Mouse (Mus musculus): ENCODE data around the gene Actr1b. TPM values are rescaled to one million over a fixed set of nuclear protein-coding genes. Genes with fewer than 3 reads are reported as not detected.

Gene Actr1b
- total RNA-seq, 1 experiment = 115 TPM

GRCm38 (mm10) chr1:36657658-36658415 lies 56.4 kb downstream of the Actr1b start:
- no peak for DNase-seq (ENCODE audit: low read depth, low spot score)
- Histone ChIP-seq H3K9ac (ENCODE audit: insufficient read depth, low read depth, low read length, poor library complexity, severe bottlenecking) (no peak overlapping the region), H3K4me1 (ENCODE audit: control insufficient read depth in 2 of 2, insufficient read depth in 2 of 2, low read length in 2 of 2, poor library complexity in 1 of 2) (no peaks in the 10 kb centered on the region), H3K4me3 (ENCODE audit: insufficient read depth in 1 of 2, low read depth in 1 of 2, low read length in 2 of 2, poor library complexity in 1 of 2, severe bottlenecking in 1 of 2) (no peak overlapping the region), H3K27ac (ENCODE audit: insufficient read depth, low read depth, low read length, poor library complexity, severe bottlenecking) (no peak overlapping the region), H3K9me3 (ENCODE audit: control insufficient read depth, insufficient read depth, low read depth, low read length) (no peaks in the 10 kb centered on the region), H3K36me3 (ENCODE audit: control insufficient read depth, insufficient read depth, low read length, poor library complexity, severe bottlenecking) (peaks cover 11% of the 10 kb centered on the region)
- in situ Hi-C loops (cut with MboI; ENCODE audit: low sequenced_read_pairs in 2 of 2, unreplicated experiment in 2 of 2) = no loop called here
- TF ChIP-seq HCFC1 (IDR thresholded peaks at IDR 0.05; ENCODE audit: borderline replicate concordance, insufficient read depth, low read length) (no peak), MAFK (IDR thresholded peaks at IDR 0.05; ENCODE audit: insufficient read depth, low read depth, low read length) (no peak), CHD2 (IDR thresholded peaks at IDR 0.05; ENCODE audit: low read depth, low read length) (no peak)

GRCm38 (mm10) chr1:36656233-36656632 lies 58.0 kb downstream of the Actr1b start:
- no peak for DNase-seq (ENCODE audit: low read depth, low spot score)
- Histone ChIP-seq H3K36me3 (ENCODE audit: control insufficient read depth, insufficient read depth, low read length, poor library complexity, severe bottlenecking) (peaks cover 11% of the 10 kb centered on the region), H3K4me1 (ENCODE audit: control insufficient read depth in 2 of 2, insufficient read depth in 2 of 2, low read length in 2 of 2, poor library complexity in 1 of 2) (no peaks in the 10 kb centered on the region), H3K27ac (ENCODE audit: insufficient read depth, low read depth, low read length, poor library complexity, severe bottlenecking) (no peak overlapping the region), H3K9ac (ENCODE audit: insufficient read depth, low read depth, low read length, poor library complexity, severe bottlenecking) (no peak overlapping the region), H3K9me3 (ENCODE audit: control insufficient read depth, insufficient read depth, low read depth, low read length) (no peaks in the 10 kb centered on the region), H3K4me3 (ENCODE audit: insufficient read depth in 1 of 2, low read depth in 1 of 2, low read length in 2 of 2, poor library complexity in 1 of 2, severe bottlenecking in 1 of 2) (no peak overlapping the region)
- TF ChIP-seq ZNF384 (IDR thresholded peaks at IDR 0.05; ENCODE audit: low read depth, low read length) = no peak
- no peak for TF ChIP-seq MAFK (IDR thresholded peaks at IDR 0.05; ENCODE audit: insufficient read depth, low read depth, low read length)
- no peak for TF ChIP-seq HCFC1 (IDR thresholded peaks at IDR 0.05; ENCODE audit: borderline replicate concordance, insufficient read depth, low read length)
- no peak for TF ChIP-seq ZC3H11A (IDR thresholded peaks at IDR 0.05; ENCODE audit: borderline replicate concordance, low read depth, low read length)
- no peak for TF ChIP-seq CHD2 (IDR thresholded peaks at IDR 0.05; ENCODE audit: low read depth, low read length)
- in situ Hi-C loops (cut with MboI; ENCODE audit: low sequenced_read_pairs in 2 of 2, unreplicated experiment in 2 of 2) = no loop called here

- Histone ChIP-seq H3K4me3 (ENCODE audit: insufficient read depth in 1 of 2, low read depth in 1 of 2, low read length in 2 of 2, poor library complexity in 1 of 2, severe bottlenecking in 1 of 2) (no peak overlapping the region), H3K4me1 (ENCODE audit: control insufficient read depth in 2 of 2, insufficient read depth in 2 of 2, low read length in 2 of 2, poor library complexity in 1 of 2) (no peaks in the 10 kb centered on the region), H3K36me3 (ENCODE audit: control insufficient read depth, insufficient read depth, low read length, poor library complexity, severe bottlenecking) (peaks cover 11% of the 10 kb centered on the region), H3K9me3 (ENCODE audit: control insufficient read depth, insufficient read depth, low read depth, low read length) (no peaks in the 10 kb centered on the region), H3K9ac (ENCODE audit: insufficient read depth, low read depth, low read length, poor library complexity, severe bottlenecking) (no peak overlapping the region), H3K27ac (ENCODE audit: insufficient read depth, low read depth, low read length, poor library complexity, severe bottlenecking) (no peak overlapping the region)
- in situ Hi-C loops (cut with MboI; ENCODE audit: low sequenced_read_pairs in 2 of 2, unreplicated experiment in 2 of 2) = no loop called here
- TF ChIP-seq HCFC1 (IDR thresholded peaks at IDR 0.05; ENCODE audit: borderline replicate concordance, insufficient read depth, low read length) (no peak), MAFK (IDR thresholded peaks at IDR 0.05; ENCODE audit: insufficient read depth, low read depth, low read length) (no peak), CHD2 (IDR thresholded peaks at IDR 0.05; ENCODE audit: low read depth, low read length) (no peak), ZNF384 (IDR thresholded peaks at IDR 0.05; ENCODE audit: low read depth, low read length) (no peak), ZC3H11A (IDR thresholded peaks at IDR 0.05; ENCODE audit: borderline replicate concordance, low read depth, low read length) (no peak)
- DNase-seq (ENCODE audit: low read depth, low spot score) = no peak
Observed at GRCm38 (mm10) chr1:36655039-36655438, 59.2 kb downstream of the Actr1b start.

Other genes starting within 250 kb of the Actr1b start
- 10.7 and 17.9 TPM in 2 replicates for gene Cnnm4, start 242.8 kb downstream of the Actr1b start, total RNA-seq (2012; rRNA removed)
- 28.6 and 50.7 TPM in 2 replicates for gene Cnnm3, start 202.6 kb downstream of the Actr1b start, total RNA-seq (2012; rRNA removed)
- 5.0 and 5.5 TPM in 2 replicates for gene Ankrd23, start 177.5 kb downstream of the Actr1b start, total RNA-seq (2012; rRNA removed)
- gene Gm42417, start 175.0 kb downstream of the Actr1b start, total RNA-seq (2012; rRNA removed) = 0.21 TPM in 1 of 2 replicates, not detected in the other
- gene Ankrd39, start 167.0 kb downstream of the Actr1b start, total RNA-seq (2012; rRNA removed) = 11.3 and 15.7 TPM in 2 replicates
- gene Sema4c, start 156.1 kb downstream of the Actr1b start, total RNA-seq (2012; rRNA removed) = 9.8 and 10.0 TPM in 2 replicates
- gene Fam178b, start 31.2 kb downstream of the Actr1b start, total RNA-seq (2012; rRNA removed) = 8.0 and 11.2 TPM in 2 replicates
- gene Cox5b, start 23.0 kb downstream of the Actr1b start, total RNA-seq (2012; rRNA removed) = 598 and 769 TPM in 2 replicates
- not detected in 2 replicates for gene 4933424G06Rik, start 4.3 kb downstream of the Actr1b start, total RNA-seq (2012; rRNA removed)
- gene Zap70, start 47.4 kb upstream of the Actr1b start, total RNA-seq (2012; rRNA removed) = 2.5 and 5.0 TPM in 2 replicates
- 73.1 and 98.4 TPM in 2 replicates for gene Tmem131, start 229.2 kb upstream of the Actr1b start, total RNA-seq (2012; rRNA removed)

Data from ES-E14 (cell line).